Mouse (Mus musculus) kidney, postnatal 10 days (tissue): Measurements from ENCODE around the gene Celf2.
"Not testable (repeated sequence)": the region's sequence is repeated elsewhere in the genome, so short reads cannot be mapped to it uniquely, and the experiment has no call there.

ENCODE experiments used
- DNase-seq: peaks from one replicate; pipeline ENCODE4 v3.0.0; 2021; ENCODE audit warnings: mixed read lengths

The Celf2 gene

GRCm38 (mm10) chr2:7389264-7389663 lies 120.1 kb downstream of the Celf2 start:
- no peak for DNase-seq

DNA sequence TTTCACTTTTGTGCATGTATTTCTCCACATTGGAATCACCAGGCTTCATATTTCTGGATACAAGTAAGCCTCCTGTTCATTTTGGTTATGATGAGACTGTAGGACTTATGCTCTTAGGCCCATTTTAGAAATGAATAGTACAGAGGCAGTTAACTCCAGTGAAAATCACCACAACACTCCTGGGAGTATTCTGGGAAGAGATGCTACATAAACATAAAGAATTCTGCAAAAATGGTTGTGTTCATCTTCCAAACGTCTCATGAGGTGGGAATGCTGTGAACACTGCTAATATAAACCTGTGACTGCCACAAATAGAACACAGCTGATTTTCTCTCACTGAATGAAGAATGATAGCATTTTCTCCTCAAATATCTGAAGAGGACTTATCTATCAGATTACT lies 130.6 kb downstream of the Celf2 start:
- no peak for DNase-seq

- DNase-seq = no peak
Observed at GRCm38 (mm10) chr2:7377878-7378277, 131.5 kb downstream of the Celf2 start.

DNA sequence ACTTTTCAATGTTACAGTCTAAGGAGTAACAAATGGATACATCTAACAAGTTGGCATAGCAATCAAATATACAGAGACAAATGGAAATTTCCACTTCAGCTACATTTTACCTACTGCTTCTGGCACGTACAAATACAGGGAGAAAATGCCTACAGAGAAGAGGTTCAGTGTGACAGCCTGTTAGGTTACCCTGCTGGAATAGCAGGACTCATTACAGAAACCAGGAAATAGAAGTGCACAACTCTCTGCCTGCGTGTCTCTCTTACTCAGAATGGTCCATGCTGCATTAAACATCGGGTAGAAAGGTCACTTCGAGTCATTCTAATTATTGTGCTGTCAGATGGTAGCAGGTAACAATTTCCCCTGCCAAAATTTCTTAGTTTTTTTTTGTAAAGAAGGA lies 141.6 kb downstream of the Celf2 start:
- no peak for DNase-seq

- no peak for DNase-seq
Observed at GRCm38 (mm10) chr2:7359557-7359956, 149.8 kb downstream of the Celf2 start.

DNA sequence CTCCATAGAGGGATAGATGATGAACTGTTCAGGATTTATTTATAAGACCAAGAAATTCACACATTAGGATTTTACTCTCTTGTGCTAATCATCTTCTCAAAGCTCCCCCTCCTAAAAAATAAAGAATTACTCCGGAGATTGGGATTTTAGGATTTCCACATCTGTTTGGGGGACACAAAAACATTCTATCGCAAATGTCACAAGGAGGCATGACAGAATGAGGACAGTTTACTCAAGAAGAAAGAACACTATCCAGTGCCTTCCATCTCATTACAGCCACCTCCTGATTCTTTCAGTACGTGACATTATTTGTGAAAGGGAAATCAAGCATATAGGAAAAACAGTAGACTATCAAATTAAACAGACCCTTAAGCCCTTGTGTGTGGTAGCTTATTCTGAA lies 150.5 kb downstream of the Celf2 start:
- no peak for DNase-seq

DNA sequence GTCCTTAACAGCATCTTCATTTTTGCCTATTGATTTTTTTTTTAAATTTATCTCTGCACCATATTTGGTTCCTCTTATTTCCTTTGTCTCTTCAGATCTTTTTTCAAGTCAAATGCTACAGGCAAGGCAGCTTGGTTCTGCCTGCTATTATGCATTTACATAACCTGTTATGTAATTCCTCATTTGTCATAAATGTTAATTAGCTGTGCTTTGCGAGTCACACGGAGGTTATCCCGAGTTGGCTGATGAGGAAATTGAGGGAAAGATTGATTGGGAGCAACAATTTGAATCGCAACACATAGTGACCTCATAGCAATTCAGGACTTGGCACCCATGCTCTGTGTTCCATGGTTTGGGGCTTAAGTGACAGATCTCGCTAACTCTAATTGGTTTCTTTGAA lies 158.1 kb downstream of the Celf2 start:
- DNase-seq = no peak

GRCm38 (mm10) chr2:7346703-7347461 lies 162.5 kb downstream of the Celf2 start:
- no peak for DNase-seq

GRCm38 (mm10) chr2:7344951-7345350 lies 164.4 kb downstream of the Celf2 start:
- no peak for DNase-seq

DNA sequence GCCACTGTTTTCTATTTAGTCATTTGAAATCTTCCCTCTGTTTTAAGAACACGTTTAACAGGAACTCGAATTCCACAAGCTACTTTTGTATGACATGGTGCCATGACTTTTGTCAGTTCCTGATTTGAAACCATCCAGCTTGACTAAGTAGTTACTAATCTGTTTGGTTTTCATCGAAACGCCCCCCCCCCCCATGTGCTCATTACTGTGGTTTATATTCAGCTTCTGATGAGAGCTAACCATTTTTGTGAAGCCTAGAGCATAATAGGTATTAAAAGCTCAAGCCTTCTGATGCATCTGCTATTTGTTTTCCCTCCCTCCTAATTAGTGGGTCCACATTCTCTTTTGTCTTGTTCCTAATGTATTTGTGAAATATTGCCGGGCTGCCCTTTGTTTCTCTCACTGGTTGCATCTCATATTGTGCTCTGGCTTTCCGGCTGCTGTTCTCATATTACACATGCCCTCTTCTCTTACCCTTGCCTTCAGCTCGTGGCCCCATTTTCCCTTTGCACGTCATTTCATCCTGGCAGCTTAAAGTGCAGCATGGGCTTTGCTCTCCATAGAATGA lies 166.4 kb downstream of the Celf2 start:
- no peak for DNase-seq

- no peak for DNase-seq
Observed at GRCm38 (mm10) chr2:7334846-7335245, 174.5 kb downstream of the Celf2 start.

DNA sequence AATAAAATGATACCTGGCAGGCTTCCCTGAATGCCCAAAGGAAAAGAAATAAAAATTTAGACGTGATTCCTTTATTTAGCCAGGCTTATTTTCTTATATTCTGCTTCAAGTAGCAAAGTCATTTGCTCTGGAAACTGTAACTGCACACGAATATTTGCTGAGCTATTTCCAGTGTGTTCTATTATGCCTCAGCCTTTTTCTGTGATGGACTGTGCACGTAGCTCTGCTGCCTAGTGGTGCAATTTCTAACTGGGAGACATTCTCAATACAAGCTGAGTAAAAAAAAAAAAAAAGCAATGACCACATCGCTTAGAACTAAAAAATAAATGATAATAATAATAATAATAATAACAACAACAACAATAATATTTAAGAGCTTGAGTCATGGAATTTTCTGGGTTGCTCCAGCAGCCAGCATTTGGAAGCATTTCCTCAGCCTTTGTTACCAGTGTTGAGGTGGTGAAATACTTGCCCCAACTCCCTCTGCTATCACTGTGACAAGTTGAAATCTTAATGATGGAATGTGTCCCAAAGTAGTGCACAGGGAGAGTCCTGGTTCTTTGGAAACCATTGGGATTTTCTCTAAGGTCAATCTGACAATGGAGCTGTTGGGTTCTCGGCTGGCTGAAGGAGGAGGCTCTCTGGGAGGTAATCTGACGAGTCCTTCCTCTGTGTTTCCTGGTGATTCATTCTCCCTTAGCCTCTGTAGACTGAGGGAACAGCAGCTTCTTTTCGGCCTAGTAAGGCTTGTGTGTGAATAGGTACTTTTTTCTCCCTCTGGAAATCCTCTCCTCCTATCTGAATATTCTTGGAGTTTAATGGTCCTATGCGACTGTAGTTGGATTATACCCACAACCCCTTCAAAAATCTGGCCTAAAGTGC lies 181.1 kb downstream of the Celf2 start:
- DNase-seq = no peak

DNA sequence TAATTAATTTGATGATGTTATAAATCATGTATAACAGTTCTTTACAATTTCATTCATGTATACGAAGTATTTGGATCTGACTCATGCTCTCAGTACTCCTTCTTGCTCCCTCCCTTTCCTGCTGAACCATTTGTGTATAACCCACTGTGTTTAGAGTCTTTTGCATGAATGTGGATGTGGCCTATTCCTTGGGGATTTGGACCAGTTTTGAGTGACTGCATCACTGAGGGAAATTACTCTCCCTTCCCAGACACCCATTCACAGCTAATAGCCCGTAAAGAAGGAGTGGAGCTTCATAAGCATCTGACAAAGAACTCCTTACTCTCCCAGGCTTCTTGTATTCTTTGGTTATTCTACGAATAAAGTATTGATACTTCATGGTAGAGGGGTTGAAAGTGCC lies 189.6 kb downstream of the Celf2 start:
- no peak for DNase-seq

- DNase-seq = no peak
Observed at GRCm38 (mm10) chr2:7311776-7312175, 197.6 kb downstream of the Celf2 start.

DNA sequence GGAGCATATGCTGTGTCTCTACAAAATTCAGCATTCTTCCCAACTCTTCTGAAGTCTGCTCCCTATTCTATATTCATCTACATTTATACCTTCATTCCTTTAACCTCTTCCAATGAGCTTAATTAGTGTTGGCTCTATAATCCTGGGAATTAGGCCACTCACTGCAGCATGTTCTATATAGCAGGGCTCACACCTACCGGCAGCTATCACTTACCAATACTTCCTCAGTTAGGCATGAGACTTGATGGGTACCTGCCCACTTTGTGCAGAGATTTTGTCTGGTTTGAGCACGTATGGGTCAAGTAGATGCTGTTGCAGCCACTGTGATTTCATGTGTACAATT lies 198.6 kb downstream of the Celf2 start:
- DNase-seq = no peak

- DNase-seq = no peak
Observed at GRCm38 (mm10) chr2:7310129-7310839, 199.1 kb downstream of the Celf2 start.

- DNase-seq = no peak
Observed at GRCm38 (mm10) chr2:7309324-7309723, 200.0 kb downstream of the Celf2 start.

DNA sequence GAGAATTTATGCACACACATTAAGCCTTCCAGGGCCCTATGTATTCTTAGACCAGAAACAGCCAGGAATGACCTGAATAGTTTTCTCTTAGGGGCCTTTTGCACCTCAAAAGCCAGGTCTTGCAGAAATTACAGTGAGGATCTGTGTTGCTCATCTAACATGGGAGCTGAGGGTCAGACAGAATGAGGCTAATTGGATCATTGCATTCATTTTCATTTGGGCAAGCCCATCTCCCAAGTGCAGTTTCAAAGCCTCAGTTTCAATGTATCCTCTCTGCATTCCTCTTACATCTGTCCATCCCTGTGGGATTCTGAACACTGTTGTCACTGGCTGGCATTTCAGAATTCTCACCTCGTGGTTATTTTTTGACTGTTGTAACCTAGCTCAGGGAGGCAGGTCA lies 200.6 kb downstream of the Celf2 start:
- DNase-seq = no peak

GRCm38 (mm10) chr2:7287434-7287833 lies 221.9 kb downstream of the Celf2 start:
- DNase-seq = no peak

GRCm38 (mm10) chr2:7273214-7273613 lies 236.1 kb downstream of the Celf2 start:
- DNase-seq = no peak

DNA sequence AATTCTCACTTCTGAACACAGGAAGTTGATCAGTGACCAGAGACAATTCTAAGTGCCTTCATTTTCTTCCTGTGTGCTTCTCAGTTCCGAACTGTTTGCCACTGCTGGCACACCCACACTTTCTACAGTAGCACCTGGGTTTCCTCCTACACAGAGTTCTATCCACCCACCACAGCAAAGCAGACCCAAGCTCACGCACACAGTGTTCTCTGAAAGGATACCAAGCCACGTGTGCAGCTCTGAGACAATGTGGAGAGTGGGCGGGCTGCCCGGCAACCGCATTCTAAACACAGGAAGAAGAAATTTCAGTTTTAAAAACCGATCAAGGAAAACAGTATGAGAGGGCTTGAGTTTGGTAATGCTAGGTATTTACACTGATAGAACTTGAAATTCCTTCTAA lies 239.3 kb downstream of the Celf2 start:
- no peak for DNase-seq

DNA sequence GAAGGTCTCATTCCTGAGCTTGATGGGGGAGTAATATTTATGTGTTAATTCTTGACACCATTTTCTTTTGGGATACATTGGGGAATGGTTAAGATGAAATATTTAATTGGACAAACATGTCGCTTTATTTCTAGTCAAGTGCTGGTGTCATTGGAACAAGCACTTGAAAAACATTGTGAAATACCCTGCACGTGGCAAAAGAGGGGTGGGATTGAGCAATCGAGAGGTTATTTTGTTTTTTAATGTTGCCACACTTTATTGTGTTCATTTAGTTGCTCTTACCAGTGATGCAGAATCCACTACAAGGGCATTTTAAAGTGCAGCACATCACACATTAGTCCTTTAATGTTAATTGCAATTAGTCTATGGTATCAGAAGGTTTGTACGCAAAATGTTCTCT lies 242.2 kb downstream of the Celf2 start:
- no peak for DNase-seq

GRCm38 (mm10) chr2:7262668-7263067 lies 246.7 kb downstream of the Celf2 start:
- DNase-seq = not testable (repeated sequence)
